Mouse (Mus musculus): Measurements from ENCODE around the gene Spz1.

GRCm38 (mm10) chr13:92529828-92530720, 45.9 kb downstream of the Spz1 start:
- TF ChIP-seq CTCF (IDR thresholded peaks at IDR 0.05; ENCODE audit: insufficient read depth, low read length), result no peak
- no peak for TF ChIP-seq POLR2A (IDR thresholded peaks at IDR 0.05; ENCODE audit: borderline replicate concordance, extremely low read depth, low read depth, low read length)

Data from lung, adult 2 months (tissue).